8 mouse cellular contexts compared by ENCODE assay signal in genomic region chr17:32320597-32321389, GRCm38 (mm10). TPM values are rescaled to one million over a fixed set of nuclear protein-coding genes. Genes with fewer than 3 reads are reported as not detected.
DNase-seq lines count a peak whose midpoint lies in the region; ATAC-seq and TF ChIP-seq lines count a peak whose summit lies in the region.

Akap8 (minus strand) TSS chr17:32321238.

- H3K9me3 ChIP-seq in E14TG2a.4 (ENCODE audit: low read length), result no peaks in the 10 kb centered on the region
- no peaks in the 10 kb centered on the region for H3K9me3 ChIP-seq in forebrain, embryonic 12.5 days
- H3K9me3 ChIP-seq in heart, postnatal 0 days (replicated peaks; ENCODE audit: control insufficient read depth, low read length), result no peaks in the 10 kb centered on the region
- H3K9me3 ChIP-seq in liver, embryonic 16.5 days (replicated peaks; ENCODE audit: control insufficient read depth, low read length), result no peaks in the 10 kb centered on the region
- H3K9me3 ChIP-seq in neural tube, embryonic 13.5 days, result no peaks in the 10 kb centered on the region

- TF ChIP-seq POLR2A in testis, adult 2 months (IDR thresholded peaks at IDR 0.05; ENCODE audit: control insufficient read depth, low read depth, low read length), result peak; percentile 91

- DNase-seq in c-Kit-positive CD71-positive TER-119-positive erythroid progenitor cells, embryonic 14.5 days (ENCODE audit: low spot score), result peak; percentile 96
- peak; percentile 98 for DNase-seq in heart, postnatal 0 days (ENCODE audit: low spot score)
- peak; percentile 97 to 99 for DNase-seq in kidney, postnatal 4 days

- H3K4me2 ChIP-seq in forebrain, embryonic 12.5 days, result peak within 1 kb of the TSS; percentile 94
- peak within 1 kb of the TSS; percentile 92 for H3K4me2 ChIP-seq in heart, postnatal 0 days (ENCODE audit: low read depth, low read length)
- H3K4me2 ChIP-seq in liver, embryonic 16.5 days (ENCODE audit: low read depth, low read length), result peak within 1 kb of the TSS; percentile 96
- H3K4me2 ChIP-seq in neural tube, embryonic 13.5 days, result peak within 1 kb of the TSS; percentile 88

- 0 out of 2 replicates have a peak, but pooled peaks have one; percentile 32 for TF ChIP-seq EP300 in heart, postnatal 0 days (IDR thresholded peaks at IDR 0.05; ENCODE audit: low read depth)

- TF ChIP-seq CTCF in E14TG2a.4 (conservative IDR thresholded peaks at IDR 0.05; ENCODE audit: low read length), result no peak
- TF ChIP-seq CTCF in heart, postnatal 0 days (IDR thresholded peaks at IDR 0.05; ENCODE audit: low read depth), result no peak
- peak; percentile 5; the same call in 1 of the 2 replicates for TF ChIP-seq CTCF in testis, adult 2 months (IDR thresholded peaks at IDR 0.05; ENCODE audit: control insufficient read depth, insufficient read depth, insufficient replicate concordance, low read depth, low read length)

- peaks cover 68% of the 10 kb centered on the region for H3K36me3 ChIP-seq in E14TG2a.4 (ENCODE audit: insufficient read depth, low read length)
- H3K36me3 ChIP-seq in forebrain, embryonic 12.5 days (replicated peaks), result peaks cover 43% of the 10 kb centered on the region
- peaks cover 45% of the 10 kb centered on the region for H3K36me3 ChIP-seq in heart, postnatal 0 days (replicated peaks; ENCODE audit: control insufficient read depth, insufficient read depth, low read length)
- peaks cover 29% of the 10 kb centered on the region for H3K36me3 ChIP-seq in liver, embryonic 16.5 days (ENCODE audit: control insufficient read depth, insufficient read depth)
- H3K36me3 ChIP-seq in neural tube, embryonic 13.5 days, result peaks cover 47% of the 10 kb centered on the region
- H3K36me3 ChIP-seq in testis, adult 2 months (ENCODE audit: control insufficient read depth, insufficient read depth, low read length), result no peaks in the 10 kb centered on the region; the same call in 1 of the 2 replicates

- no peaks in the 10 kb centered on the region for H3K27me3 ChIP-seq in E14TG2a.4 (ENCODE audit: insufficient read depth, low read length)
- H3K27me3 ChIP-seq in forebrain, embryonic 12.5 days, result no peaks in the 10 kb centered on the region
- no peaks in the 10 kb centered on the region for H3K27me3 ChIP-seq in heart, postnatal 0 days (ENCODE audit: control insufficient read depth, insufficient read depth, low read length)
- no peaks in the 10 kb centered on the region for H3K27me3 ChIP-seq in liver, embryonic 16.5 days (ENCODE audit: control insufficient read depth, insufficient read depth, low read depth, low read length)
- H3K27me3 ChIP-seq in neural tube, embryonic 13.5 days, result no peaks in the 10 kb centered on the region
- H3K27me3 ChIP-seq in testis, adult 2 months (ENCODE audit: control insufficient read depth, insufficient read depth, low read length), result no peaks in the 10 kb centered on the region

- ATAC-seq in forebrain, embryonic 12.5 days (ENCODE audit: low FRiP score), result peak; percentile 98
- peak; percentile 96 for ATAC-seq in heart, postnatal 0 days (ENCODE audit: insufficient read depth, low read depth)
- peak; percentile 97 for ATAC-seq in liver, embryonic 16.5 days (ENCODE audit: low read depth)
- ATAC-seq in neural tube, embryonic 13.5 days (ENCODE audit: low read depth), result peak; percentile 99

- H3K4me1 ChIP-seq in E14TG2a.4 (replicated peaks; ENCODE audit: low read depth, low read length), result peaks cover 67% of the 10 kb centered on the region
- peaks cover 28% of the 10 kb centered on the region for H3K4me1 ChIP-seq in forebrain, embryonic 12.5 days
- H3K4me1 ChIP-seq in heart, postnatal 0 days (ENCODE audit: control insufficient read depth, insufficient read depth), result peaks cover 20% of the 10 kb centered on the region
- H3K4me1 ChIP-seq in liver, embryonic 16.5 days (ENCODE audit: control insufficient read depth, low read depth, low read length), result peaks cover 29% of the 10 kb centered on the region
- H3K4me1 ChIP-seq in neural tube, embryonic 13.5 days (replicated peaks), result peaks cover 38% of the 10 kb centered on the region
- peaks cover 2% of the 10 kb centered on the region; the same call in 1 of the 2 replicates for H3K4me1 ChIP-seq in testis, adult 2 months (ENCODE audit: control insufficient read depth, insufficient read depth, low read length)

- H3K9ac ChIP-seq in forebrain, embryonic 12.5 days, result peak within 1 kb of the TSS; percentile 88
- peak within 1 kb of the TSS; percentile 68 for H3K9ac ChIP-seq in heart, postnatal 0 days (replicated peaks; ENCODE audit: low read depth, low read length)
- H3K9ac ChIP-seq in liver, embryonic 16.5 days (ENCODE audit: low read depth, low read length), result peak within 1 kb of the TSS; percentile 88
- peak within 1 kb of the TSS; percentile 90 for H3K9ac ChIP-seq in neural tube, embryonic 13.5 days

- under 1% methylated on average over 81 of the region's 83 CpGs for WGBS in forebrain, embryonic 12.5 days
- WGBS in heart, postnatal 0 days, result under 1% methylated on average over 82 of the region's 83 CpGs
- WGBS in liver, embryonic 16.5 days (ENCODE audit: insufficient replicate concordance), result under 1% methylated on average over 82 of the region's 83 CpGs
- WGBS in neural tube, embryonic 13.5 days, result under 1% methylated on average over 83 of the region's 83 CpGs

- H3K4me3 ChIP-seq in E14TG2a.4 (replicated peaks; ENCODE audit: low read length), result peak within 1 kb of the TSS; percentile 100
- H3K4me3 ChIP-seq in forebrain, embryonic 12.5 days (replicated peaks), result peak within 1 kb of the TSS; percentile 96
- H3K4me3 ChIP-seq in heart, postnatal 0 days (ENCODE audit: low read depth, low read length), result peak within 1 kb of the TSS; percentile 78
- peak within 1 kb of the TSS; percentile 84 for H3K4me3 ChIP-seq in liver, embryonic 16.5 days (ENCODE audit: low read depth, low read length)
- H3K4me3 ChIP-seq in neural tube, embryonic 13.5 days, result peak within 1 kb of the TSS; percentile 64
- H3K4me3 ChIP-seq in testis, adult 2 months (ENCODE audit: control insufficient read depth, low read depth, low read length), result peak within 1 kb of the TSS; percentile 94

- peak within 1 kb of the TSS; percentile 93 for H3K27ac ChIP-seq in forebrain, embryonic 12.5 days
- H3K27ac ChIP-seq in heart, postnatal 0 days (ENCODE audit: low read depth), result peak within 1 kb of the TSS; percentile 95
- peak within 1 kb of the TSS; percentile 95 for H3K27ac ChIP-seq in liver, embryonic 16.5 days (ENCODE audit: low read length)
- peak within 1 kb of the TSS; percentile 95 for H3K27ac ChIP-seq in neural tube, embryonic 13.5 days (replicated peaks)
- peak within 1 kb of the TSS; percentile 96 for H3K27ac ChIP-seq in testis, adult 2 months (ENCODE audit: control insufficient read depth, insufficient read depth, low read depth, low read length)

RNA-seq across cellular contexts. Expression of gene Akap8, which starts in this region (rescaled TPM):
- polyA plus RNA-seq in forebrain, embryonic 12.5 days (2016; fragmentation: Nextera tagmentation; extraction: Ambion mirVana), result 143 and 145 TPM in 2 replicates
- 65.8 and 110 TPM in 2 replicates for total RNA-seq in heart, postnatal 0 days (2014; rRNA removed; ENCODE audit: low replicate concordance)
- polyA plus RNA-seq in heart, postnatal 0 days (2015; fragmentation: Nextera tagmentation; extraction: Ambion mirVana), result 31.0 and 40.2 TPM in 2 replicates
- polyA plus RNA-seq in liver, embryonic 16.5 days (2015; fragmentation: Nextera tagmentation; extraction: Ambion mirVana), result 29.7 and 31.2 TPM in 2 replicates
- polyA plus RNA-seq in neural tube, embryonic 13.5 days (2015; fragmentation: Nextera tagmentation; extraction: Ambion mirVana), result 95.9 and 104 TPM in 2 replicates
- polyA plus RNA-seq in testis, adult 2 months (2012; rRNA removed), result 39.3 and 43.5 TPM in 2 replicates

Comparison
In these comparisons a context has a peak if more than half of its experiments do, and no peak if none do; other contexts are left out.
1. Peak in every context shown above with its lines: DNase-seq, ATAC-seq, H3K4me3 ChIP-seq and H3K27ac ChIP-seq.